Mouse (Mus musculus) midbrain, embryonic 11.5 days (tissue): ENCODE data around the gene Scamp2. TPM values are rescaled to one million over a fixed set of nuclear protein-coding genes. Genes with fewer than 3 reads are reported as not detected.
A peak's percentile ranks its signal among the peaks of the same experiment; 100 is the strongest.

Experiments used
- ATAC-seq: fragments of 200-750 bp; cut with Nextera tagmentation; 2 replicates; pipeline ENCODE4 v1.8.0; 2017; ENCODE audit warnings: moderate TSS enrichment, moderate library complexity; ENCODE audit not compliant: low FRiP score
- DNase-seq: peaks from one replicate; pipeline ENCODE4 v3.0.0; 2015; ENCODE audit warnings: low spot score; ENCODE audit errors: missing footprints
- H3K27ac ChIP-seq: fragments of 300-500 bp; sonication (generic); 2 replicates; pipeline ENCODE4 v1.5.1; 2014; ENCODE audit warnings: low read depth, low read length
- H3K27me3 ChIP-seq: fragments of 300-500 bp; sonication (generic); 2 replicates; pipeline ENCODE4 v1.6.1; 2014; ENCODE audit warnings: mild to moderate bottlenecking, low read length, moderate library complexity, mixed read lengths; ENCODE audit not compliant: control insufficient read depth, insufficient read depth
- H3K36me3 ChIP-seq: fragments of 300-500 bp; sonication (generic); 2 replicates; pipeline ENCODE4 v1.6.1; 2014; ENCODE audit warnings: mild to moderate bottlenecking, low read length, moderate library complexity, mixed read lengths; ENCODE audit not compliant: control insufficient read depth, insufficient read depth
- H3K4me1 ChIP-seq: fragments of 300-500 bp; sonication (generic); 2 replicates; pipeline ENCODE4 v1.6.1; 2014; ENCODE audit warnings: low read length; ENCODE audit not compliant: control insufficient read depth, insufficient read depth
- H3K4me2 ChIP-seq: fragments of 300-500 bp; sonication (generic); 2 replicates; pipeline ENCODE4 v1.6.1; 2014; ENCODE audit warnings: mild to moderate bottlenecking, moderate library complexity
- H3K4me3 ChIP-seq: fragments of 300-500 bp; sonication (generic); 2 replicates; pipeline ENCODE4 v1.5.1; 2014; ENCODE audit warnings: low read depth, low read length
- H3K9ac ChIP-seq: fragments of 300-500 bp; sonication (generic); 2 replicates; pipeline ENCODE4 v1.6.1; 2014; ENCODE audit warnings: low read length
- H3K9me3 ChIP-seq: fragments of 300-500 bp; sonication (generic); 2 replicates; pipeline ENCODE4 v1.6.1; 2016; ENCODE audit warnings: low read length; ENCODE audit not compliant: control insufficient read depth
- WGBS: fragments of 180-500 bp; shearing (Covaris S2); extraction: QIAGEN DNeasy Blood & Tissue Kit; methylation state at CpG from one replicate; pipeline ENCODE4 v1.1.7; 2014; 5-methylcytosine and 5-hydroxymethylcytosine counted together
- polyA plus RNA-seq: library from polyadenylated mRNA; unstranded; fragments of >200 nt; fragmentation: Nextera tagmentation; extraction: Ambion mirVana; gene quantifications from 2 replicates; pipeline ENCODE4 v1.2.1, GENCODE M21; 2014

Scamp2 gene
- polyA plus RNA-seq, 1 experiment from 2014 or later = 58.2 TPM

DNA sequence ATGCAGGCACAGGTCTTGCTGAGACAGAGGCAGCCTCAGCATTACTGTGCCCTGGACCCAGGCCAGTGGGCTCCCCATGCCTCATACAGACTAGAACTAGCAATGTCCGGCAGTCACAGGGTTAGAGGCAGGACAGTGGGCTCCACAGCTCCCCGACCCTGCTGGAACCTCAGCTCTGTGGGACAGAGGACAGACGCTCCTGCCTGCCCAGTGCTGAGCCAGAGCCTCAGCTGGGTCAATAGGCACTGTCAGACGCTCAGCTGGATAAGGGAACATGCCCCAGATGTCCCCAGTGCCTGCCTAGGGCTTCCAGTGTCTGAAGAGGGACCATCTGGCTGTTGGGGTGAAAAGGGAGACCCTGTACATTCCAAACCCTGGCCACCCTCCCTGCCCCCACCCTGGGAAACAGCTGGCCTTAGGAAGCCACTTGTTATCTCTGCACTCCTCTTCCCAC lies 37.2 kb downstream of the Scamp2 start:
- no peak overlapping the region for H3K4me2 ChIP-seq
- H3K4me3 ChIP-seq = no peak overlapping the region
- ATAC-seq (peak; percentile 55), DNase-seq (peak; percentile 82)
- no peaks in the 10 kb centered on the region for H3K36me3 ChIP-seq
- H3K27ac ChIP-seq = no peak overlapping the region; the same call in 1 of the 2 replicates
- peak overlapping the region; percentile 24; the same call in 1 of the 2 replicates for H3K9ac ChIP-seq
- H3K4me1 ChIP-seq = peaks cover 35% of the 10 kb centered on the region
- H3K9me3 ChIP-seq = no peaks in the 10 kb centered on the region
- no peaks in the 10 kb centered on the region for H3K27me3 ChIP-seq
- 28% methylated on average over 4 of the region's 4 CpGs for WGBS

GRCm38 (mm10) chr9:57598851-57599563 lies 38.3 kb downstream of the Scamp2 start:
- no peak overlapping the region for H3K4me2 ChIP-seq
- H3K4me3 ChIP-seq = no peak overlapping the region
- H3K4me1 ChIP-seq = peaks cover 35% of the 10 kb centered on the region
- 32% methylated on average over 8 of the region's 8 CpGs for WGBS
- peak overlapping the region; percentile 31 for H3K27ac ChIP-seq
- no peaks in the 10 kb centered on the region for H3K27me3 ChIP-seq
- H3K9me3 ChIP-seq = no peaks in the 10 kb centered on the region
- peak; percentile 89 for DNase-seq
- H3K36me3 ChIP-seq = no peaks in the 10 kb centered on the region
- peak; percentile 74 for ATAC-seq
- H3K9ac ChIP-seq = no peak overlapping the region

DNA sequence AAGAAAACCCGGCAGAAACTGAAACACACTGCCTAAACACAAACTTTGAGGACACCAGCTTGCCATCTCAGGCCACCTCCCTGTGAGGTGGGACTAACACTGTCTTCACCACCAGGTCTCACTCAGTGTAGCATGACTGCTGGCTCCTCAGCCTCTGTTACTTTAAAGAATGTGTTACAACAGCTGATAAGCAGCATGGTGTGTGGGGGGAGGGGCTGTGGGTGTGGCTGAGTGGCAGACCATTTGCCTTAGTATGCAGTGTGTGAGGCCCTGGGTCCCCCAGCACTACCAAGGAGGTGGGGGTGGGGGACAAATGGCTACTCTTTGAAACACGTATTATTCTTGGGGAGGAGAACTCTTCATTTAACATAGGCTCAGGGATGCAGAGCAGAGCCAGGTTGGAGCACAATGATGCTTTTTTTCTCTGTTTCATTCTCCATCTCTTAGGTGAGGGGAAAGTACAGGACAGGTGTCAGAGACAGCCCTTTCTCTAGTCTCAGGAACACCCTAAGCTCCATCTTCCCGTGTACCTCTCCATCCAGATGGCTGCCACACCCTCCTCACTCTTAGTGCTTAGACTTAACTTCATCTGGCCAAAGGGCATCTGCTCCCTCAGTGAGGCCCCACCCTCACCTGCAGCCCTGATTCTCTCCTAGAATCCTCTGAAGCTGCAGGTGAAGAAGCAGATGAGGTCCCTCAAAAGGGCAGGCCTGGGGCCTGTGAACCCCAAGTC lies 40.0 kb downstream of the Scamp2 start:
- H3K4me3 ChIP-seq = no peak overlapping the region
- no peak overlapping the region for H3K9ac ChIP-seq
- H3K27ac ChIP-seq = no peak overlapping the region
- H3K4me1 ChIP-seq = peaks cover 38% of the 10 kb centered on the region
- no peaks in the 10 kb centered on the region for H3K9me3 ChIP-seq
- H3K27me3 ChIP-seq = no peaks in the 10 kb centered on the region
- H3K36me3 ChIP-seq = no peaks in the 10 kb centered on the region
- ATAC-seq (no peak), DNase-seq (peak; percentile 90)
- WGBS = 5% methylated on average over 3 of the region's 3 CpGs
- no peak overlapping the region for H3K4me2 ChIP-seq

DNA sequence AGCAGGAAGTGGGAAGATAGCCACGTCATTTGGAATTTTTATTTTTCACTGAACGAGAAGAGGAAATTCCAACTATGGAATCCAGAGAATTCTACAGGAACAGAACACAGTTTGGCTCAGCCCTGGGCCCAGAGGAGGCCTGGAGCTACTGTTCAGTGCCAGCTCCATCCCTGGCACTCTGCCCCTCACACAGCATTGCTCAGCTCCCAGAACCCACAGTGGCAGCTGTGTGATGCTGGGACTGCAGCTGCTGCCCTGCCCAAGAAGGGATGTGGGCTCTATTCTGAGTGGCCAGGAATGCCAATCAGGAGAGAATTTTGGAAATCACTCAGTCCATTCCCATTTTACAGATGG lies 40.6 kb downstream of the Scamp2 start:
- Histone ChIP-seq H3K4me2 (no peak overlapping the region), H3K9me3 (no peaks in the 10 kb centered on the region), H3K27ac (no peak overlapping the region), H3K36me3 (no peaks in the 10 kb centered on the region), H3K9ac (no peak overlapping the region), H3K27me3 (0 out of 2 replicates have a peak, but pooled peaks cover 4% of the 10 kb centered on the region), H3K4me3 (no peak overlapping the region), H3K4me1 (peaks cover 43% of the 10 kb centered on the region)
- 66% methylated on average over 2 of the region's 2 CpGs for WGBS
- DNase-seq = no peak
- no peak for ATAC-seq

DNA sequence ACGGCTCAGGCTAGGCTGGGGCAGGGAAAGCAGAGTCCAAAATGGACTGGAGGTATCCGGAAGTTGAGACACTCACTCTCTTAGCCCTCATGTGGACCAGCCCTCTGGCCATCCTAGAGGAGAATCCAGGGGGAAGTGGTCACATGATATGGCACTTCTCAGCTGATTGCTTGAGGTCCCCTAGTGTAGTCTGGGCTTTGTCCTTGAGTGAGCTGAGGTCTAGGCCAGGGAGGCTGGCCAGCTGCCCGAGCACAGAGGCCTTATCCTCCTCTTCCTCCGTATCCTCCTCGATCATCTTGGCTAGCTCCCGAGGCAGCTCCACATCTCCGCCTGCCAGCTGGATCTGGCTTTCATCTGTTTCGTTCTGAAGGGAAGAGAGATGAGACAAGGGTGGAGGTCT lies 41.4 kb downstream of the Scamp2 start:
- Histone ChIP-seq H3K4me3 (no peak overlapping the region), H3K36me3 (no peaks in the 10 kb centered on the region), H3K9ac (no peak overlapping the region), H3K9me3 (no peaks in the 10 kb centered on the region), H3K4me2 (no peak overlapping the region), H3K27me3 (0 out of 2 replicates have a peak, but pooled peaks cover 4% of the 10 kb centered on the region), H3K4me1 (peaks cover 44% of the 10 kb centered on the region), H3K27ac (no peak overlapping the region)
- ATAC-seq = no peak
- 73% methylated on average over 8 of the region's 8 CpGs for WGBS
- no peak for DNase-seq

GRCm38 (mm10) chr9:57604875-57605274 lies 44.1 kb downstream of the Scamp2 start:
- 71% methylated on average over 4 of the region's 4 CpGs for WGBS
- Histone ChIP-seq H3K4me1 (peaks cover 19% of the 10 kb centered on the region), H3K9ac (no peak overlapping the region)

DNA sequence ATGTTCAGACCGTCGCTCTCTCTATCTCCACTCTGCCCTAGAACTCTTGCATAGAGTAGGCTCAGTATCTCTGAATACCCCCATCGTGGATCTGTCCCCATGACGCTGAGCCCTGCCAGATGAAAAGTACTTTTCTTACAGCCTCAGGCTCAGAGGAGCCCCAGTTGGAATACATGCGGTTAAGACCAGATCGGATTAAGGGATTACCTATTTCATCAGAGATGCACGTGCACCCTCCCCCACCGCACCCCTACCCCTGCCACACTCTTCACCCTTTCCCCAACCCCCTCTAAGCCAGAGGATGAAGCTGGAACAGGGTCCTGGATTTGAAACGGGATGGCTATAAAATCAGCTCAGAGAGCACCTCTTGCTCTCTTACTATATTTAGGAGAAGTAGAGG lies 44.8 kb downstream of the Scamp2 start:
- no peaks in the 10 kb centered on the region for H3K36me3 ChIP-seq
- no peak overlapping the region; the same call in 1 of the 2 replicates for H3K4me2 ChIP-seq
- no peaks in the 10 kb centered on the region for H3K9me3 ChIP-seq
- DNase-seq (no peak), ATAC-seq (peak; percentile 14; the same call in 1 of the 2 replicates)
- no peak overlapping the region for H3K27ac ChIP-seq
- peaks cover 18% of the 10 kb centered on the region for H3K4me1 ChIP-seq
- no peak overlapping the region for H3K9ac ChIP-seq
- WGBS = 9% methylated on average over 9 of the region's 9 CpGs
- no peak overlapping the region for H3K4me3 ChIP-seq
- 0 out of 2 replicates have a peak, but pooled peaks cover 4% of the 10 kb centered on the region for H3K27me3 ChIP-seq

More at GRCm38 (mm10) chr9:57604875-57605274, 44.1 kb downstream of the Scamp2 start:
- H3K36me3 ChIP-seq = no peaks in the 10 kb centered on the region
- ATAC-seq (no peak), DNase-seq (peak; percentile 83)
- H3K4me3 ChIP-seq = no peak overlapping the region
- H3K27ac ChIP-seq = no peak overlapping the region
- H3K27me3 ChIP-seq = 0 out of 2 replicates have a peak, but pooled peaks cover 4% of the 10 kb centered on the region
- no peaks in the 10 kb centered on the region for H3K9me3 ChIP-seq
- H3K4me2 ChIP-seq = no peak overlapping the region

DNA sequence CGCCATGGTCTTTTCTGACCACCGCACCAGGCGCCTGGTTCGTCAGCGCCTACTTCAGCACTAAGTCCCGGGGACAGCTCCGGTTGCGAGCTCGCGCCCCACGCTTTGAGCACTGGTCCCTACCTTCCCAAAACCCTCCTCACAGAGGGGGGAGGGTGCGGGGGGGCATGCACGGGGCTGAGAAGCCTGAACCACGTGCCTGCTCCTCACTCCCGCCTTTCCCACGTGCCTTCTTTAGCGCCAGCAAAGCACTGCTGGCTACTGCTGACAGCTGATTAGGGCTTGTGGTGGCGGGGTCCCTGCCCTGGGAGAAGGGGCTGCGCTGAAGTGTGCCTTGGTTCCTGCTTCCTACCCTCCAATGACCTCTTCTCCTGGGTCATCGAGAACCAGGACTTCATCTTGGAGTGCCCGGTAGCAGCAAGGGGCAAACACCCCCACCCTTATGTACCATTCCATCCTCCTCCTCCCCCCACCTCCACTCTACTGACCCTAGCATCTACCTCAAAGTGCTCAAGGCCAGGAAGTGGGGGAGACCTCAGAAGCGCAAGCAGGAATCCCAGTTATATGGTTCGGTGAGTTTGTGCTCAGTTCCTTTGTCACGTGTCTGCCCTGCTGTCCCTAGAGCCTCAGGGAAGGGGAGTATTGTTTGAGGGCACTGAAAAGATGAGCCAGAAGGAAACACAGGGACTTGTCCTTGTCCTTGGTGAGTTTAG lies 45.6 kb downstream of the Scamp2 start, which contains the start of gene Cplx3:
Cplx3 (minus strand) TSS at position 143 of the 713 bp plus-strand sequence.
- no peak within 1 kb of the TSS for H3K27ac ChIP-seq
- H3K4me2 ChIP-seq = peak within 1 kb of the TSS; percentile 24; the same call in 1 of the 2 replicates
- 6% methylated on average over 24 of the region's 24 CpGs for WGBS
- 0 out of 2 replicates have a peak, but pooled peaks cover 4% of the 10 kb centered on the region for H3K27me3 ChIP-seq
- H3K9ac ChIP-seq = no peak within 1 kb of the TSS
- H3K4me1 ChIP-seq = peaks cover 14% of the 10 kb centered on the region
- H3K9me3 ChIP-seq = no peaks in the 10 kb centered on the region
- ATAC-seq = peak; percentile 64; the same call in 1 of the 2 replicates
- H3K36me3 ChIP-seq = no peaks in the 10 kb centered on the region
- H3K4me3 ChIP-seq = no peak within 1 kb of the TSS
- DNase-seq = peak; percentile 95
